8 mouse cellular contexts compared by ENCODE assay signal in genomic region chr8:83977646-83978045, GRCm38 (mm10). TPM values are rescaled to one million over a fixed set of nuclear protein-coding genes. Genes with fewer than 3 reads are reported as not detected.
DNase-seq lines count a peak whose midpoint lies in the region; ATAC-seq and TF ChIP-seq lines count a peak whose summit lies in the region.

No protein-coding gene starts in this region.

- 5% methylated on average over 6 of the region's 6 CpGs for WGBS in cerebellum, adult 2 months
- WGBS in midbrain, embryonic 13.5 days: 68% methylated on average over 6 of the region's 6 CpGs
- WGBS in midbrain, embryonic 11.5 days: 73% methylated on average over 6 of the region's 6 CpGs
- WGBS in olfactory bulb, adult 2 months: 32% methylated on average over 6 of the region's 6 CpGs

- no peak for TF ChIP-seq CTCF in cerebellum, adult 2 months (IDR thresholded peaks at IDR 0.05; ENCODE audit: borderline replicate concordance, insufficient read depth, low read depth, low read length)
- TF ChIP-seq CTCF in olfactory bulb, adult 2 months (IDR thresholded peaks at IDR 0.05; ENCODE audit: insufficient read depth, low read depth, low read length): no peak

- peak overlapping the region; percentile 48 for H3K4me3 ChIP-seq in cerebellum, adult 2 months (replicated peaks; ENCODE audit: insufficient read depth, low read depth, low read length)
- no peak overlapping the region for H3K4me3 ChIP-seq in midbrain, embryonic 13.5 days (replicated peaks)
- H3K4me3 ChIP-seq in midbrain, embryonic 11.5 days (ENCODE audit: low read depth, low read length): no peak overlapping the region
- no peak overlapping the region for H3K4me3 ChIP-seq in olfactory bulb, adult 2 months (ENCODE audit: insufficient read depth, low read depth, low read length)

- peaks cover 32% of the 10 kb centered on the region for H3K36me3 ChIP-seq in midbrain, embryonic 13.5 days
- H3K36me3 ChIP-seq in midbrain, embryonic 11.5 days (ENCODE audit: control insufficient read depth, insufficient read depth, low read length): peaks cover 9% of the 10 kb centered on the region

- H3K9ac ChIP-seq in midbrain, embryonic 13.5 days (replicated peaks): peak overlapping the region; percentile 36
- no peak overlapping the region for H3K9ac ChIP-seq in midbrain, embryonic 11.5 days (ENCODE audit: low read length)

- no peak for ATAC-seq in midbrain, embryonic 13.5 days
- ATAC-seq in midbrain, embryonic 11.5 days (ENCODE audit: low FRiP score): no peak

- no peak for DNase-seq in cerebellum, adult 2 months
- no peak for DNase-seq in cerebellum, adult 11 months
- no peak for DNase-seq in midbrain, embryonic 11.5 days (ENCODE audit: low spot score, missing footprints)
- DNase-seq in kidney, postnatal 25 days: peak; percentile 36 to 55
- DNase-seq in cerebellum, postnatal 36 days: no peak
- no peak for DNase-seq in frontal cortex, adult 2 months (ENCODE audit: extremely low spot score in 1 of 2, low spot score in 1 of 2)

- no peaks in the 10 kb centered on the region for H3K9me3 ChIP-seq in midbrain, embryonic 13.5 days
- no peaks in the 10 kb centered on the region for H3K9me3 ChIP-seq in midbrain, embryonic 11.5 days (ENCODE audit: control insufficient read depth, low read length)

- peak overlapping the region; percentile 28; the same call in 1 of the 2 replicates for H3K27ac ChIP-seq in cerebellum, adult 2 months (ENCODE audit: insufficient read depth, low read length)
- H3K27ac ChIP-seq in midbrain, embryonic 13.5 days: no peak overlapping the region
- H3K27ac ChIP-seq in midbrain, embryonic 11.5 days (ENCODE audit: low read depth, low read length): no peak overlapping the region
- 0 out of 2 replicates have a peak overlapping the region, but pooled peaks have one; percentile 3 for H3K27ac ChIP-seq in olfactory bulb, adult 2 months (ENCODE audit: insufficient read depth, low read depth, low read length)

- TF ChIP-seq POLR2A in cerebellum, adult 2 months (IDR thresholded peaks at IDR 0.05; ENCODE audit: borderline replicate concordance, insufficient read depth, low read length): no peak
- TF ChIP-seq POLR2A in olfactory bulb, adult 2 months (IDR thresholded peaks at IDR 0.05; ENCODE audit: insufficient read depth, low read depth, low read length): no peak

- peaks cover 51% of the 10 kb centered on the region for H3K4me1 ChIP-seq in cerebellum, adult 2 months (ENCODE audit: control insufficient read depth, insufficient read depth, low read length)
- H3K4me1 ChIP-seq in midbrain, embryonic 13.5 days (replicated peaks): peaks cover 43% of the 10 kb centered on the region
- H3K4me1 ChIP-seq in midbrain, embryonic 11.5 days (ENCODE audit: control insufficient read depth, insufficient read depth, low read length): peaks cover 13% of the 10 kb centered on the region
- H3K4me1 ChIP-seq in olfactory bulb, adult 2 months (ENCODE audit: control insufficient read depth, insufficient read depth, low read length): peaks cover 35% of the 10 kb centered on the region

- H3K27me3 ChIP-seq in cerebellum, adult 2 months (ENCODE audit: control insufficient read depth, insufficient read depth, low read length): no peaks in the 10 kb centered on the region
- no peaks in the 10 kb centered on the region for H3K27me3 ChIP-seq in midbrain, embryonic 13.5 days
- H3K27me3 ChIP-seq in midbrain, embryonic 11.5 days (ENCODE audit: control insufficient read depth, insufficient read depth, low read length): no peaks in the 10 kb centered on the region

- H3K4me2 ChIP-seq in midbrain, embryonic 13.5 days (replicated peaks): 0 out of 2 replicates have a peak overlapping the region, but pooled peaks have one; percentile 13
- no peak overlapping the region for H3K4me2 ChIP-seq in midbrain, embryonic 11.5 days

RNA-seq across cellular contexts. Expression of gene Prkaca, which starts 4.9 kb away (rescaled TPM):
- 235 and 256 TPM in 2 replicates for polyA plus RNA-seq in cerebellum, adult 2 months (2012; rRNA removed)
- polyA plus RNA-seq in midbrain, embryonic 13.5 days (2015; fragmentation: Nextera tagmentation; extraction: Ambion mirVana): 177 and 189 TPM in 2 replicates
- polyA plus RNA-seq in midbrain, embryonic 11.5 days (2014; fragmentation: Nextera tagmentation; extraction: Ambion mirVana): 139 and 156 TPM in 2 replicates
- polyA plus RNA-seq in olfactory bulb, adult 2 months (2012; ENCODE audit: insufficient read depth, insufficient read length, low replicate concordance, missing spikeins): 203 TPM in 1 of 2 replicates, not detected in the other
- polyA plus RNA-seq in frontal cortex, adult 2 months (2012; rRNA removed): 161 and 176 TPM in 2 replicates

RNA-seq across cellular contexts. Expression of gene Samd1, which starts 19.8 kb away (rescaled TPM):
- polyA plus RNA-seq in cerebellum, adult 2 months (2012; rRNA removed): 50.5 and 55.1 TPM in 2 replicates
- polyA plus RNA-seq in midbrain, embryonic 13.5 days (2015; fragmentation: Nextera tagmentation; extraction: Ambion mirVana): 7.7 and 8.7 TPM in 2 replicates
- polyA plus RNA-seq in midbrain, embryonic 11.5 days (2014; fragmentation: Nextera tagmentation; extraction: Ambion mirVana): 12.8 and 12.9 TPM in 2 replicates
- polyA plus RNA-seq in olfactory bulb, adult 2 months (2012; ENCODE audit: insufficient read depth, insufficient read length, low replicate concordance, missing spikeins): not detected in 2 replicates
- 47.4 and 48.4 TPM in 2 replicates for polyA plus RNA-seq in frontal cortex, adult 2 months (2012; rRNA removed)

RNA-seq across cellular contexts. Expression of gene Asf1b, which starts 22.3 kb away (rescaled TPM):
- polyA plus RNA-seq in cerebellum, adult 2 months (2012; rRNA removed): 2.0 and 2.5 TPM in 2 replicates
- polyA plus RNA-seq in midbrain, embryonic 13.5 days (2015; fragmentation: Nextera tagmentation; extraction: Ambion mirVana): 25.0 and 25.7 TPM in 2 replicates
- 92.5 and 96.5 TPM in 2 replicates for polyA plus RNA-seq in midbrain, embryonic 11.5 days (2014; fragmentation: Nextera tagmentation; extraction: Ambion mirVana)
- polyA plus RNA-seq in olfactory bulb, adult 2 months (2012; ENCODE audit: insufficient read depth, insufficient read length, low replicate concordance, missing spikeins): not detected in 2 replicates
- 1.2 and 1.6 TPM in 2 replicates for polyA plus RNA-seq in frontal cortex, adult 2 months (2012; rRNA removed)

RNA-seq across cellular contexts. Expression of gene Gm10644, which starts 22.6 kb away (rescaled TPM):
- polyA plus RNA-seq in cerebellum, adult 2 months (2012; rRNA removed): 0.56 and 0.74 TPM in 2 replicates
- 0.70 and 0.94 TPM in 2 replicates for polyA plus RNA-seq in midbrain, embryonic 13.5 days (2015; fragmentation: Nextera tagmentation; extraction: Ambion mirVana)
- 0.61 and 0.81 TPM in 2 replicates for polyA plus RNA-seq in midbrain, embryonic 11.5 days (2014; fragmentation: Nextera tagmentation; extraction: Ambion mirVana)
- not detected in 2 replicates for polyA plus RNA-seq in olfactory bulb, adult 2 months (2012; ENCODE audit: insufficient read depth, insufficient read length, low replicate concordance, missing spikeins)
- 0.63 and 0.68 TPM in 2 replicates for polyA plus RNA-seq in frontal cortex, adult 2 months (2012; rRNA removed)

RNA-seq across cellular contexts. Expression of gene 1700067K01Rik, which starts 23.7 kb away (rescaled TPM):
- polyA plus RNA-seq in cerebellum, adult 2 months (2012; rRNA removed): 0.11 and 0.14 TPM in 2 replicates
- 0.26 and 0.89 TPM in 2 replicates for polyA plus RNA-seq in midbrain, embryonic 13.5 days (2015; fragmentation: Nextera tagmentation; extraction: Ambion mirVana)
- polyA plus RNA-seq in midbrain, embryonic 11.5 days (2014; fragmentation: Nextera tagmentation; extraction: Ambion mirVana): 0.33 and 0.56 TPM in 2 replicates
- not detected in 2 replicates for polyA plus RNA-seq in olfactory bulb, adult 2 months (2012; ENCODE audit: insufficient read depth, insufficient read length, low replicate concordance, missing spikeins)
- not detected in 2 replicates for polyA plus RNA-seq in frontal cortex, adult 2 months (2012; rRNA removed)

Comparison
In these comparisons a context has a peak if more than half of its experiments do, and no peak if none do; other contexts are left out.
1. DNase-seq: peak in kidney, postnatal 25 days (2 of 2); none in cerebellum, adult 2 months (0 of 2), cerebellum, adult 11 months (single experiment), midbrain, embryonic 11.5 days (single experiment), cerebellum, postnatal 36 days (0 of 2) and frontal cortex, adult 2 months (0 of 2).
2. H3K27ac ChIP-seq: peak in cerebellum, adult 2 months (single experiment) and olfactory bulb, adult 2 months (single experiment); none in midbrain, embryonic 13.5 days (single experiment) and midbrain, embryonic 11.5 days (single experiment).